Mouse (Mus musculus) frontal cortex, postnatal 36 days (tissue): ENCODE results near the gene Olfr1196.
"Not testable (repeated sequence)": the region's sequence is repeated elsewhere in the genome, so short reads cannot be mapped to it uniquely, and the experiment has no call there.

Experiments used
- DNase-seq, 2 experiments: peaks; one replicate each; pipeline ENCODE4 v3.0.0; 2022; ENCODE audit warnings: low spot score in 2 of 2

The Olfr1196 gene

GRCm38 (mm10) chr2:88704497-88704896 lies at the start of gene Olfr1196:
TSS of gene Olfr1196 (minus strand) at chr2:88704597.
- DNase-seq = no peak

DNA sequence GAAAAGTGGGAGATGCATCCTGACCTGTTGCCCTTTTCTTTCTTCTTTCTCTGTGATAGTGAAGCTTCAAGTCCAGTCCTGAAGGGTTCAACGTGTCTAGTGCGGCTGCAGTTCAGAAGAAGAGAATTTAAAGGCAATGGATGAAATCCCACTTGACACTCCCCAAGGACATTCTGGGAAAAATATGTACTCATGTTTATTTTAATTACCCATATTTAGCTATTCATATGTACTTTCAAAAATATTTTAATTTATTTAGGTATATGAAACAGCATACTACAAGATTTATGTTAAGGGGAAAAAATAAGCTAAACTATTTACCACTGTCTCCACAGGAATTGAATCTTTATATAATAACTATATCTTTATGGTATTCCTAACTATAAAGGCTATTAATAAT lies 46.9 kb upstream of the Olfr1196 start, which contains the start of gene Olfr1198:
Olfr1198 (minus strand) TSS at position 101 of the 400 bp plus-strand sequence.
- no peak for DNase-seq

DNA sequence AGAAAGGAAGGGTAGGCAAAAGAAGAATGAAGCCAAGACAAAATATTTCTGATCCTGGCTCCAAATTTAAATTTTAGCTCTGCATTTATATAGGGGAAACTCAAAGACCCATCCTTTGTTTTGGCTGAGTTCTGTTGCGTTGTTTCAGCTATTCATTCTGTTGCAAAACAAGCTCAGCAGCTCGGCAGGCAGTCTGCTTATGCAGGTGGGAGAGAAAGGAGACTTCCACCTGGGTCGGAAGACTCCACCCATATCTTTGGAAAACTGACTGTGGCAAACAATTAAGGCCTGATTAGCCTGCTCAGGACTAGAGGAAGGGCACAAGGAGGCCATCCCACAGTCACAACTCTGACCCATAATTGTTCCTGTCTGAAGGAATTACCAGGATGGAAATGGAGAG lies 39.0 kb upstream of the Olfr1196 start:
- DNase-seq = no peak

GRCm38 (mm10) chr2:88732266-88732665 lies 27.9 kb upstream of the Olfr1196 start, which contains the start of gene Olfr1197:
TSS of gene Olfr1197 (minus strand) at chr2:88732366.
- DNase-seq = no peak

- DNase-seq = no peak
These were observed 15.3 kb downstream of the Olfr1196 start, which contains the start of gene Olfr1195 for GRCm38 (mm10) chr2:88689087-88689486. TSS of gene Olfr1195 (minus strand) at chr2:88689187.

DNA sequence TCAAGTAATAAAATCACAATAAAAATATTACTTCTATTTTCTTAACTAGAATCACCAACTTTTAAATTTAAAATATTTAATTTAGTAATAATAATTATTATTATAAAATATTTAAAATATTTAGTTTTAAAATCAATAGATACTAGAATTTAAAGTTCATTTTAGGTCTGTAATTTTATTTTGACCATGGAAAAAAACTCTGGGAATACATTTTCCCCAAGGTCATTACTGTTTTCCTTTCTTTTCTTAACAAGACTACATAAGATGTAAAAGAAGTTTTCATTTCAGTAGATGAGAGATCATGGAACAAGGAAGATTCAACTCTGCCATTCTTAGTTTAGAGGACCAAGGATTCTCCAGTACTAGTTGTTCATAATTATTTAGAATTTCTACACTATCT lies 29.1 kb downstream of the Olfr1196 start, which contains the start of gene Olfr1193:
Olfr1193 (plus strand) TSS at position 301 of the 400 bp plus-strand sequence.
- not testable (repeated sequence) for DNase-seq

GRCm38 (mm10) chr2:88648209-88648608 lies 56.2 kb downstream of the Olfr1196 start, which contains the start of gene Olfr1192-ps1:
TSS of gene Olfr1192-ps1 (plus strand) at chr2:88648509.
- no peak for DNase-seq
